Mouse (Mus musculus): ENCODE results near the gene Myo3b. TPM values are rescaled to one million over a fixed set of nuclear protein-coding genes. Genes with fewer than 3 reads are reported as not detected.

Gene Myo3b
- total RNA-seq, 2 experiments from 2014 or later: 0.93 to 1.00 TPM

- Histone ChIP-seq H3K4me3 (no peak overlapping the region), H3K27ac (peak overlapping the region; percentile 71; the same call in 1 of the 2 replicates)
- no peak for TF ChIP-seq CTCF (conservative IDR thresholded peaks at IDR 0.05)
- no peak for DNase-seq (ENCODE audit: low spot score in 2 of 2)
Measured at GRCm38 (mm10) chr2:70155226-70155836, 116.4 kb downstream of the Myo3b start.

- Histone ChIP-seq H3K27ac (peak overlapping the region; percentile 64), H3K4me3 (no peak overlapping the region)
- TF ChIP-seq CTCF (conservative IDR thresholded peaks at IDR 0.05): no peak
- no peak for DNase-seq (ENCODE audit: low spot score in 2 of 2)
Measured at GRCm38 (mm10) chr2:70159543-70159942, 120.6 kb downstream of the Myo3b start.

GRCm38 (mm10) chr2:70166231-70166630 lies 127.3 kb downstream of the Myo3b start:
- no peak for TF ChIP-seq CTCF (conservative IDR thresholded peaks at IDR 0.05)
- Histone ChIP-seq H3K4me3 (no peak overlapping the region), H3K27ac (no peak overlapping the region)
- no peak for DNase-seq (ENCODE audit: low spot score in 2 of 2)

- peak; percentile 54 to 66 for DNase-seq (ENCODE audit: low spot score in 2 of 2)
- no peak overlapping the region for H3K4me3 ChIP-seq
- TF ChIP-seq CTCF (conservative IDR thresholded peaks at IDR 0.05): peak; percentile 33; the same call in 1 of the 2 replicates
- H3K27ac ChIP-seq: peak overlapping the region; percentile 82
Measured at GRCm38 (mm10) chr2:70167944-70168935, 129.3 kb downstream of the Myo3b start.

- H3K4me3 ChIP-seq: no peak overlapping the region
- peak overlapping the region; percentile 52; the same call in 1 of the 2 replicates for H3K27ac ChIP-seq
- DNase-seq (ENCODE audit: low spot score in 2 of 2): peak in 1 of 2 experiments; percentile 32
- TF ChIP-seq CTCF (conservative IDR thresholded peaks at IDR 0.05): no peak
Measured at GRCm38 (mm10) chr2:70170469-70170868, 131.5 kb downstream of the Myo3b start.

- H3K27ac ChIP-seq: no peak overlapping the region
- no peak for TF ChIP-seq CTCF (conservative IDR thresholded peaks at IDR 0.05)
- DNase-seq (ENCODE audit: low spot score in 2 of 2): no peak
- no peak overlapping the region for H3K4me3 ChIP-seq
Measured at GRCm38 (mm10) chr2:70176823-70177708, 138.1 kb downstream of the Myo3b start.

DNA sequence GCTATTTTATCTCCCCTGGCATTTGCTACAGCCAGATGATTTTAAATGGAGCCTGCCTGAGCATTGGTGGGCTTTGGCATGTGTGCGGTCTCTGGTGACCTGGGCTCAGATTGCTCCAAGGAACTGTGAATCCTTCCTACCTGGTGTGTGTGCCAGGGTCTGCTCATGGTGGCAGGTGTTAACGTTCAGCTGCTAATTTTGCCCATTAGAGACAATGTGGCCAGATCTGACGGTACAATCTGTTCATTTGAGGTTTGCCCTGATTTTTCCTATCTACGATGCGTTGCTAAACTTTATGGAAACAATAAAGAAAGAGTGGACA lies 138.7 kb downstream of the Myo3b start:
- no peak overlapping the region for H3K27ac ChIP-seq
- TF ChIP-seq CTCF (conservative IDR thresholded peaks at IDR 0.05): no peak
- no peak overlapping the region for H3K4me3 ChIP-seq
- DNase-seq (ENCODE audit: low spot score in 2 of 2): no peak

DNA sequence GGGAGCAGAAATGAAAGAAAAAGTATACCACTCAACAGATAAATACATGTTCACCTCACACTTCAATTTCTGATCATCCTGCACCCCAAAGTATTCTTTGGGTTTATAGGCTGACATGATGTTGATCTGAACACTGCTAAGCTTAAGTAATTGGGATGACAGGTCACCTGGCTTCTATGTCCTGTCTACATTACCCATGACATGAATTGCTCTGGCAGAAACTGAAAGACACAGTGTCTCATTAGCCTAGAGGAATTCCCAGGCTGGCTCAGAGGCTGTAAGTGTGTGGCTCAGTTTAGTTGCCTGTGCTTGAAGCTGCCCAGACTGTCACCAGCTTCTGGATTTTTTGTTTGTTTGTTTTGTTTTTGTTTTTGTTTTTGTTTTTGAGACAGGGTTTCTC lies 139.3 kb downstream of the Myo3b start:
- DNase-seq (ENCODE audit: low spot score in 2 of 2): no peak
- Histone ChIP-seq H3K4me3 (no peak overlapping the region), H3K27ac (no peak overlapping the region)
- TF ChIP-seq CTCF (conservative IDR thresholded peaks at IDR 0.05): no peak

- H3K27ac ChIP-seq: no peak overlapping the region
- H3K4me3 ChIP-seq: no peak overlapping the region
- DNase-seq (ENCODE audit: low spot score in 2 of 2): no peak
- no peak for TF ChIP-seq CTCF (conservative IDR thresholded peaks at IDR 0.05)
Measured at GRCm38 (mm10) chr2:70182150-70182670, 143.3 kb downstream of the Myo3b start.

GRCm38 (mm10) chr2:70187040-70187439 lies 148.1 kb downstream of the Myo3b start:
- Histone ChIP-seq H3K27ac (peak overlapping the region; percentile 56; the same call in 1 of the 2 replicates), H3K4me3 (no peak overlapping the region)
- no peak for TF ChIP-seq CTCF (conservative IDR thresholded peaks at IDR 0.05)
- peak in 1 of 2 experiments; percentile 19 for DNase-seq (ENCODE audit: low spot score in 2 of 2)

DNA sequence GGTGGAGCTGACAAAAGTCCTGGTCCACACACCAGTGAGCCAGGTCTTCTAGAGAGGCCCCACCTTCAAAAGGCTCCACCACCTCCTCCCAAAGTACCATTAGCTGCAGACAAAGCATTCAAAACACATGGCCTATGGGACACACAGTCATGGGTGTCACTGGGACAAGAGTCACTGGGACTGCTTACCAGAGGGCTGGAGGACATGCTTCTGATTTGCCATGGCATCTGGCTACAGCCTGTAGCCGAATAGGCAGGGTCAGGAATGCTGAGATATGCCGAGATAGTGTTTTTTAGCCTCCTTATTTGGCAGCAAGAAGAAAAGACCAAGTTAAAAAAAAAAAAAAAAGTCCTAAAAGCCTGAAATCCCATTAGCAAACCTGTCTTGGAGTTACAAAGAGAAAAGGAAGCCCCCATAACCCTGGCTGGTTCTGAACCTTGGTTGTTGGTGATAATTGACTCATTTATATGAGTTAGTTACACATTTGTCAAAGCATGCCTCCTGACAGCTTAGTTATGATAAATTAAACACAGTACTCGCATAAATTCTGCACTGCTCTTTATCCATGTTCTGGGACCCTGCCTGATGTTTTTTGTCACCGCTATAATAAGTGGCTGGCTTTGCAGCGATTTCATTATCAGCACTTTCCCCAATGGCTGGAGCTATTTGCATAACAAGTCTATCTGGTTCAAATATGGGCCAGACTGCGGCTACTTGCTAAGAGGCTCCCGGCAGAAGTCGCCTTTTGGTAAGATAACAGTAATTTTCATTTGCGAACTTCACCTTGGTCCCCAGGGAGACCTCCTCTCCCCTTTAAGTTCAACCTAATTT lies 156.7 kb downstream of the Myo3b start:
- no peak overlapping the region for H3K4me3 ChIP-seq
- no peak for TF ChIP-seq CTCF (conservative IDR thresholded peaks at IDR 0.05)
- no peak overlapping the region for H3K27ac ChIP-seq
- DNase-seq (ENCODE audit: low spot score in 2 of 2): no peak
